Mouse (Mus musculus): ENCODE results near the gene Srrm2. TPM values are rescaled to one million over a fixed set of nuclear protein-coding genes. Genes with fewer than 3 reads are reported as not detected.

Gene Srrm2
- total RNA-seq (2023): 1,442 TPM

DNA sequence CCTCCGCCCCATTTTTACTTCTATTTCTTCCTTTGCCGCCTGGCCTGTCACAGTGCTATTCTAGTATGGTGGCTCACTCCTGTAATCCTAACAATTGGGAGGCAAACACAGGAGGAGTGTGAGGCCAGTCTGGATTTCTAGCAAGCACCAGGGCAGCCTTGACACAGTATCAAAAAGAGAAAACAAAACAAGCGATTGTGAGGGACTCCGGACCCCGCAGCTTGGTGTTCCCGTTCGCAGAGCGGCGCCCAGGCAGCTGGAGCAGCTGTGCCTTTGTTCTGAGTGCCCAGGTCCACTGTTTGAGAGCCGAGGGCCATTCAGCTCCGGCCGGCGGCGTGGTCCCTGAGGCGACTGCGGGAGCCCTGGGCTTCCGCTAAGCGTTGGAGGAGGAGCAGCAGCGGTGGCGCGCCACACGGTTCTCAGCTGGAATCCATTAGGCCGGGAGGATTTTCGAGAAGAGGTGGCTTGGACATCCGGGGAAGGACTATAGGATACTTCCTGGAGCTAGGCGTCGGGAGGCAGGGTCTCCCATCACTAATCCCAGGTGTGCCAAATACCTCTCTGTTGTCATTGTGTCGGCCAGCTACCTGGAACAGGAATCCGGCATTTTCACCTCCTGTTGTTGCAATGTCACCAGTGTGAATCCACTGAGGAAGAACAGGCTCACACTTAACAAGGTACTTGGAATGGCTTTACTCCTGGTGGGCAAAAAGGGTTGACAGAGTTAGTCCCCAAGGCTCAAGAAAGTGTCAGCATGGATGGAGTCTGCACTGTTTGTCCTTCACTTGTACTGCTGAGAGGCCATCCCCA lies at the start of gene Srrm2:
Gene Srrm2, plus strand, starts transcription at position 264 of the 810 bp plus-strand sequence.

DNA sequence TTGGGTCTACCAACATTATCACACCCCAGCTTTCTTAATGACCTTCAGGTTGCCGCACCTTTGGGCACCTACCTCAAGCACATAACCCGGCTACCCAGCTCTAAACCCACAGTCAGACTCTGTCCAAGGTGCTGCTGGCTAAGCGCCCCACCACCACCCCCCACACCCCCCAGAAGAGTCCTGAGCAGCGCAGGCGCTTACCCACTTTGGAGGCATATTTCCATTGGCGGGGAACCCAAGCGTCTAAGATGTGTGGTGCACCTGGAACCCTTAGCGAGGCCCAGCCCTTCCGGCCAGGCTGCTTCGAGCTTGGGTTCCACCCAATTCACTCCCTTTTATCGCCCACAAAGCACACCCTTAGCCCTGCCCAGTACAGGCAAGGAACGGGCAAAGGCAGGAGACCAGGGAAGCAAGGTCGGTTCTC lies 49.7 kb upstream of the Srrm2 start, which contains the start of gene Paqr4:
Gene Paqr4, minus strand, starts transcription at position 270 of the 424 bp plus-strand sequence.

DNA sequence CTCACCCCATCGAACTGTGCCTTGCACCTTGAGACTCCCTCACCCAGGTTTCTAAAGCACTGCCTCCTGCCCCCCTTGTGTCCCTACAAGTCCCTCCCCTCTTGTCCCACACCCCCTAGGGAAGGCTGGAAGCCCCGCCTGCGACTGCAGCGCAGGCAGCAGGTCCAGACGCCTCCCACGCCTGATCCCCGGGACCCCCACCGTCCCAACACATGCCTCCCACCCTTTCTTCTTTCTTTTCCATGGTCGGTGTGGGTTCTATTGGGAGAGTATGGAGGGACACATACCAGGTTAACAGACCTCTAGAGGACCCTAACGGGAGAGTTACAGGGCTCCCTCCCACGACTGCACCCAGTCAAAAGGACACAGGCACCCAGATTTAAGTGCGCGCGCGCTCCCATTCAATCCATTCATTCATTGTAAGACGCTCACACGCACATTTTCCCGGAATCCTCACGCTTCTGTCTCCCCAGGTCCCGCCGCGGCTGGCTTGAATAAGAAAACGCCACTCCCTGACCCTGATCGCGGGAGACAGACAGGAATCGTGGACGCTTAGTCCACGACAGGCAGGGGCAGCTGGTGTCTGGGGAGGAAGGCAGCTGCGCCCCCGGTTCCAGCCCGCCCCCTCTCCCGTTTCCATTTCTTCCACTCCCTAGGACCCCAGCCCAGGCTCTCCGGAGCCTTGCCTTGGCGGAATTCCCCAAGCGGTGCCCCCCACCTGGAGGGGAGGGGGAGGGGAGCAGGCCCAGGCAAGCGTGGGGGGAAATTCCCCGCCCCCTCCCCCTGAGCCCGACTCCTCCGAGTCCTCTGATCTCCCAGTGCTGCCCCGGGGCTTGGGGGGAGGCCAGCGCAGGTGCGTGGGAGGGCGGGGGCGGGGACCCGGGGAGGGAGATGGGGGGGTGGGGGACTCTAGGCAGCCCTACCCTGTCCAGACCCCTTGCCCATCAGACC lies 44.8 kb upstream of the Srrm2 start, which contains the start of gene Kremen2:
Gene Kremen2, minus strand, starts transcription at position 533 of the 951 bp plus-strand sequence.

DNA sequence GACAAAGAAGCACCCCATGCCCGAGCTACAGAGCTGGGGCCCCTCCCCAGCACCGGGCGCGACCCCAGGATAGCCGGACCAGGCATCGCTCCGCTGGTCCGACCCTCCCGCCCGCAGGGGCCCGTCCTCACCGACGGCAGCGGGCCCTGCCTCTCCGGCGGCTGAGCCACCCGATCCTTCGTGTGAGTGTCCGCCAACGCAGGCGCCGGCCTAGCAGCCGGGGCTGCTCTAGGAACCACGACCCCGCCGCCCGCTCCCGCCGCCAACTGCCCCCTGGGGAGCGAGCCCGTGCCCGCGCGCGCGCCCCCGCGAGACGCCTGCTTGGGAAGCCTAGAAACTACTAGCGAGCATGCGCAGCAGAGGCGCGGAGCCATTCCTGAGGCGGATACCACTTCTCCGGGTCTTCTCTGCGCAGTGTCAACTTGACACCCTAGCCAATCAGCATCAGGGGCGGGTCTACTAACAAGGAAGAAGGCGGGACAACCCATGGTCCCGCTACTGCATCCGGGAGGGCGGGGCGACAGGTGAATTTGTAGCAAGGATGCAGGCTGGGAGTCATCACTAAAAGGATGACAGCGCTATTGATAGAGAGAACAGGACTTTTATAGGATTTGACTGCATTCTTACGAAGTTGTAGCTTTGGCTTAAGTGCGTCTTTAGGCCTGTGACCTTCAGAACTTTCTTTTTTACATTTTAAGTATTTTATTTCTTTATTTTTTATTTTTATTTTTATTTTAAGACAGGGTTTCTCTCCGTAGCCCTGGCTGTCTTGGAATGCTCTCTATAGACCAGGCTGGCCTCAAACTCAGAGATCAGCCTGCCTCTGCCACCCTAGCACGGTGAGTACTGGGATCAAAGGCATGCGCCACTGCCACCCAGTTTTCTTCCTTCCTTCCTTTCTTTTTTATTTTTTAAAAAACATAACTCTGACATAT lies 18.8 kb upstream of the Srrm2 start, which contains the start of gene Flywch1:
Gene Flywch1, minus strand, starts transcription at position 319 of the 935 bp plus-strand sequence.

DNA sequence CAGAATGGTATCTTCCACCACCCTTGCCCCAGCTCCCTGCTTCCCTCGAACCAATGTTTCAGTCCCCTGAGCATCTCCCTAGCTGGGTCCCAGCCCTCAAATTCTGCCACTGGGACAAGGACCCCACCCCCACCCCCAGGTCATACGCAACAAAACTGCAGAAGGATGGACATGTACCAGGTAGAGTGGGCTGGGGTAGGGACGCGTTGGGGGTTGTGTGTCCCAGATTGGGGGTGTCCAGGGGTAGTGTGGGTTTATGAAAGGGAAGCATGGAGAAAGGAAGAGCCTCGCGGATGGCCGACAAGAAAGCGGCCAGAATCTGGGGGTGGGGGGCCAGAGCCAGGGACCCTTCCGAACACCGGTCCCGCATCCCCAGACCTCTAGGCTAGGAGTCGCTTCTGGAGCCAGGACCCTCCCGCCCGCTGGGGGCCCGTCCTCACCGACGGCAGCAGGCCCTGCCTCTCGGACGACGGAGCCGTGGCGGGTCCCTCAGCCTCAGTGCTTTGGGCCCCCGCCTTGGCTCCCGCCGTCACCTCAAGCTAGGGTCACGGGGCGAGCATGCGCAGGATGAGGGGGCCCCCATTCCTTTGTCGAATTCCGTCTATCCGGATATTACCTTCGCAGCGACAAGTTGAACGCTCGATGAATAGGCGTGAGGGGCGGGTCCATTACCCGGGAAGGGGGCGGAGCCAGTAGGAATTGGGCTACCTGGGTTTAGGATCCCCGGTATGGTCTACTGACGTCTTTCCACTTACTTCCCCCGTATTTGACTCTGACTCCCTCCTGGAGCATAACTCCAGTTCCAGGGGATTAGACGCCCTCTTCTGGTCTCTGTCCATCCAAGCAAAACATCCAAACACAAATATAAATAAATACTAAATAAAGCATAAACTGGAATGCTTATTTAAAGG lies 4.5 kb upstream of the Srrm2 start, which contains the start of gene Flywch2:
Gene Flywch2, minus strand, starts transcription at position 521 of the 911 bp plus-strand sequence.

DNA sequence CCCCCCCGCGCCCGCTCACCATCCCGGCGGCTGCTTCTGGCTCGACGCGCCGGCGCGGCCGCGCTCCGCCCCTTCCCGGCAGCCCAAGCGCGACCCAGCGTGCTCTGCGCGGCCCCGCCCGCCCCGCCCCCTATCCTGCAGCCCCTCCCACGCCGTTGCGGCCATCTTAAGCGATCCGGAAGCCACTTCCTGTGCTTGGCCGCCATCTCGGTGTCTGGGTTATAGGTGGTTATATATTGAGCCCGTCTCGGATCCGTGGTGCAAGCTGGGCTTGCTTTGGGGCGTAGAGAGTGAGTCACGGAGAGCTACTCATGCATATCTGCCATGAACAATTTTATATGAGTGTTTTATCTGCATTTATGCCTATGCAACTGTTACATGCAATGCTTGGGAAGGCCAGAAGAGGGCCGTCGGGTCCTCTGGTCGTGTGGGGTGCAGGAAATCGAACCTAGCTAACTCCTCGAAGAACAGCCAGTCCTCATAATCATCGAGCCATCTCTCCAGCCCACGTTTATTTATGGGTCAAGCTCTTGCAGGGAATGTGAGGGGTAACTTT lies 38.8 kb downstream of the Srrm2 start, which contains the start of gene Elob:
Gene Elob, minus strand, starts transcription at position 73 of the 556 bp plus-strand sequence.

DNA sequence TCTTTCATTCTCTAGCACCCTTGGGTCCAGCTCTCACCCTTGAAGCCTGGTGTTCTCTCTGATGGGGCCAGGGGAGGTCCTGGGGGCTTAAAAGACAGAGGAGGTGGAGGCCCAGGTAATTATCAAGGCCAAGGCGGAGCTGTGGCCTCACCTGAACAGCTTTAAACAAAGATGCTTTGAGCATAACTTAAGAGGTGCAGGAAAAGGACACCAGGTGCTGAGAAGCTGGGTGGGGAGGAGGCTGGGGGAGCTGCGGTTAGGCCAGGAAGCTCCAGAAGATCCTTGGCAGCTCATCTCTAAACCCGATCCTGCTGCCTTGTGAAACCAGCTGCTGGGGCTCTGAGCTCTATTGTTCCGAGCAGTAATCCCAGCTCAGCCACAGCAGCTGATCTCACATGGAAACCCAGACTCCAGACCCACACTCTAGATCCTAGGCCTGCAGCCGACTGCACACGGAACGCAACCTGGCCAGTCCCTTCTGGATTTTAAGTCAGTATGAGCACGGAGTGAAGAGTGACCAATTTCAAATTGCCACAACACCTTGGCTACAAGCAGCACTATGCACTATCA lies 45.8 kb downstream of the Srrm2 start, which contains the start of gene Prss33:
Gene Prss33, minus strand, starts transcription at position 51 of the 570 bp plus-strand sequence.

DNA sequence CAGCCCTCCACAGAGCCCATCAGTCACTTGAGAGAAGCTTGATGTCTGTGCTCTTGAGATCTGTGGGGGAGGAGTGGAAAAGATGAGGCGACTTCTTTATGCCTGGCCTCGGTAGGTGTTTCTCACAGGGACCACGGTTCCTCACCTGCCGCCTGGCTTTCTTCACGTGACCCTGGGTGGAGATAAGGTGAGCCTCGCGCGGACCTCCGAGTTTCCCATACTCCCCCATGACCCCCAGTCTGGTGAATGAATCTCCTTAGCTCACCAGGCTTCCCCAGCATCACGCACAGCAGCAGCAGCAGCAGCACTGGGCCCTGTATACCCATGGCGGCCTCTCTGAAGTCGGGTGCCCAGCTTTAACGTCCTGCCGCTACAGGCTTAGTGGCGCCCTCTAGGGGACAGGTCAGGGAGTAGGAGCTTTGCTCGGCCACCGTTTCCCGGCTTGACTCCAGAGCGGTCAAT lies 53.5 kb downstream of the Srrm2 start, which contains the start of the genes Prss32 and Prss41:
Gene Prss32, plus strand, starts transcription at position 44 of the 462 bp plus-strand sequence.
Gene Prss41, minus strand, starts transcription at position 361 of the 462 bp plus-strand sequence.

DNA sequence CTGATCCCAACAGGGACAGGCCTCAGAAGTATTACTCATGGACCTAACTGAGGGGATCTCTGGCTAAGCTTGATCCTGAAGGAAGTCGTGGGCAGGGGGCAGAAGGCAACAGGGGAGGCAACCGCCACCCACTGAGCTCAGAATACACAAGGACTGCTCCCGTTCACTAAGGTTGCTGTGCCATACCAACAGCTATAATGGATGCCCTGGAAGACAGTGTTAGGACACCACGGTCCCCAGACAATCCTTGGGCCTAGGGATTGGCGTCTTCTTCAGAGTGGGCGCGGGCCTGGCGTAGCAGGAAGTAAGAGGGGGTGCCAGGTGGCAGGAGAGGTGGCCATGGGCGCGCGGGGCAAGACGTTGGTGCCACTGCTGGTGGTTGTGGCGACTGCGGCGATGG lies 77.4 kb downstream of the Srrm2 start, which contains the start of gene Prss21:
Gene Prss21, plus strand, starts transcription at position 301 of the 400 bp plus-strand sequence.

Other genes starting within 250 kb of the Srrm2 start
- 8.7 TPM for gene Zfp213, start 226.3 kb upstream of the Srrm2 start, total RNA-seq (2023)
- not detected for gene Zfp13, start 191.0 kb upstream of the Srrm2 start, total RNA-seq (2023)
- gene Zscan10, start 189.7 kb upstream of the Srrm2 start, total RNA-seq (2023): 0.86 TPM
- 0.41 TPM for gene Mmp25, start 145.3 kb upstream of the Srrm2 start, total RNA-seq (2023)
- not detected for gene Bicdl2, start 130.0 kb upstream of the Srrm2 start, total RNA-seq (2023)
- 39.5 TPM for gene Hcfc1r1, start 116.9 kb upstream of the Srrm2 start, total RNA-seq (2023)
- gene Thoc6, start 116.7 kb upstream of the Srrm2 start, total RNA-seq (2023): 22.4 TPM
- 61.0 TPM for gene Tnfrsf12a, start 113.1 kb upstream of the Srrm2 start, total RNA-seq (2023)
- gene Cldn6, start 111.3 kb upstream of the Srrm2 start, total RNA-seq (2023): not detected
- not detected for gene Cldn9, start 106.5 kb upstream of the Srrm2 start, total RNA-seq (2023)
- gene 1520401A03Rik, start 67.7 kb upstream of the Srrm2 start, total RNA-seq (2023): not detected
- gene Pkmyt1, start 64.2 kb upstream of the Srrm2 start, total RNA-seq (2023): 36.2 TPM
- gene Paqr4, start 49.7 kb upstream of the Srrm2 start, total RNA-seq (2023): 2.6 TPM
- gene Kremen2, start 44.7 kb upstream of the Srrm2 start, total RNA-seq (2023): 0.89 TPM
- gene Flywch1, start 18.9 kb upstream of the Srrm2 start, total RNA-seq (2023): 27.5 TPM
- gene Flywch2, start 4.5 kb upstream of the Srrm2 start, total RNA-seq (2023): not detected
- gene Elob, start 38.6 kb downstream of the Srrm2 start, total RNA-seq (2023): 199 TPM
- not detected for gene Prss33, start 45.5 kb downstream of the Srrm2 start, total RNA-seq (2023)
- gene Prss32, start 53.3 kb downstream of the Srrm2 start, total RNA-seq (2023): not detected
- 1.4 TPM for gene Prss41, start 53.6 kb downstream of the Srrm2 start, total RNA-seq (2023)
- not detected for gene Prss21, start 77.5 kb downstream of the Srrm2 start, total RNA-seq (2023)
- not detected for gene Dcpp1, start 90.3 kb downstream of the Srrm2 start, total RNA-seq (2023)
- not detected for gene Dcpp2, start 90.3 kb downstream of the Srrm2 start, total RNA-seq (2023)
- gene Dcpp3, start 126.9 kb downstream of the Srrm2 start, total RNA-seq (2023): not detected
- gene Sbp, start 151.1 kb downstream of the Srrm2 start, total RNA-seq (2023): not detected
- not detected for gene Sbpl, start 164.7 kb downstream of the Srrm2 start, total RNA-seq (2023)
- gene Prss30, start 190.0 kb downstream of the Srrm2 start, total RNA-seq (2023): not detected
- not detected for gene Prss22, start 207.6 kb downstream of the Srrm2 start, total RNA-seq (2023)
- not detected for gene Prss27, start 247.6 kb downstream of the Srrm2 start, total RNA-seq (2023)